Mouse (Mus musculus) kidney, postnatal 10 days (tissue): ENCODE measurements around the gene Aebp1.
A peak's percentile ranks its signal among the peaks of the same experiment; 100 is the strongest.

ENCODE experiments used
- DNase-seq: peaks from one replicate; pipeline ENCODE4 v3.0.0; 2021; ENCODE audit warnings: mixed read lengths

Aebp1 gene

GRCm38 (mm10) chr11:5861678-5862393 lies at the start of gene Aebp1:
Gene Aebp1, plus strand, starts transcription at chr11:5861947.
- peak; percentile 88 for DNase-seq

GRCm38 (mm10) chr11:5813381-5813780 lies 48.4 kb upstream of the Aebp1 start:
- DNase-seq = no peak

DNA sequence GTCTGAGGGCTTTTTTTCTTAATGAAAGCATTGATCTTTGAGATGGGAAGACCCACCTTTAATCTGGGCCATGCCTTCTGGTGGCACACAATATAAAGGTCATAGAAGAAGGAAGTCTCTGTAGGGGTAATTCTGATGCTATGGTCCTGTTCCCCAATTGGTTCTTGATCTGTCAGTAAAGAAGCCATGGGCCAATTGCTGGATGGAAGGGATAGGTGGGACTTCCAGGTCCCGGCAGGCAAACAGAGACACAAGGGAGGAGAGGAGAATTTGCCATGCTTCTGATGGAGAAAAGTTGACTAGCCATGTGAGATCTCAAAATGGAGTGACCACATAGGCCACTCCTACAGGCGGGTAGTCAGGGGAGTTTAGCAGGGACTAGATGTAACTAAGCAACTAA lies 42.5 kb upstream of the Aebp1 start:
- no peak for DNase-seq

GRCm38 (mm10) chr11:5825432-5825831 lies 36.3 kb upstream of the Aebp1 start:
- DNase-seq = no peak

GRCm38 (mm10) chr11:5827931-5828330 lies 33.8 kb upstream of the Aebp1 start:
- no peak for DNase-seq

GRCm38 (mm10) chr11:5828509-5829191 lies 33.1 kb upstream of the Aebp1 start:
- DNase-seq = no peak

- DNase-seq = no peak
These were observed 32.4 kb upstream of the Aebp1 start for GRCm38 (mm10) chr11:5829327-5829726.

DNA sequence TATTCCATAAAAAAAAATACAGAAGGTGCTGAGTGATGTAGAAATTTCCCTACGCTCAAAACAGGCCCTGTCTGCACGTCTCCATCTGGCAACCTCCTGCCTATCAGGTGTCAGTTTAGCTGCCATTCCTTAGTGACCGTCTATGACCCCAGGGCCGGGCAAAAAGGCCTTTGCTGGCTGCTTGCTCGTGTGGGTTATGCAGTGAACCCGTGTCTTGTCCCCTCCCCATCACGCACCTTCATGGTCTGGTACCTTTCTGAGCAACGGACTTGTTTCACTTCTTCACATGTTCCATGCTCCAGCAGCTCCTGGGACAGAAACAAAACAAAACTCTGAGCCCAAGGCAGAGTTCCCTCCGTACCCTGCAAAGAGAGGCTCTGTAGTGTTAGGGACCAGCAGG lies 27.2 kb upstream of the Aebp1 start:
- no peak for DNase-seq

- DNase-seq = no peak
These were observed 26.7 kb upstream of the Aebp1 start for GRCm38 (mm10) chr11:5835057-5835456.

GRCm38 (mm10) chr11:5836126-5836525 lies 25.6 kb upstream of the Aebp1 start:
- DNase-seq = peak; percentile 42

DNA sequence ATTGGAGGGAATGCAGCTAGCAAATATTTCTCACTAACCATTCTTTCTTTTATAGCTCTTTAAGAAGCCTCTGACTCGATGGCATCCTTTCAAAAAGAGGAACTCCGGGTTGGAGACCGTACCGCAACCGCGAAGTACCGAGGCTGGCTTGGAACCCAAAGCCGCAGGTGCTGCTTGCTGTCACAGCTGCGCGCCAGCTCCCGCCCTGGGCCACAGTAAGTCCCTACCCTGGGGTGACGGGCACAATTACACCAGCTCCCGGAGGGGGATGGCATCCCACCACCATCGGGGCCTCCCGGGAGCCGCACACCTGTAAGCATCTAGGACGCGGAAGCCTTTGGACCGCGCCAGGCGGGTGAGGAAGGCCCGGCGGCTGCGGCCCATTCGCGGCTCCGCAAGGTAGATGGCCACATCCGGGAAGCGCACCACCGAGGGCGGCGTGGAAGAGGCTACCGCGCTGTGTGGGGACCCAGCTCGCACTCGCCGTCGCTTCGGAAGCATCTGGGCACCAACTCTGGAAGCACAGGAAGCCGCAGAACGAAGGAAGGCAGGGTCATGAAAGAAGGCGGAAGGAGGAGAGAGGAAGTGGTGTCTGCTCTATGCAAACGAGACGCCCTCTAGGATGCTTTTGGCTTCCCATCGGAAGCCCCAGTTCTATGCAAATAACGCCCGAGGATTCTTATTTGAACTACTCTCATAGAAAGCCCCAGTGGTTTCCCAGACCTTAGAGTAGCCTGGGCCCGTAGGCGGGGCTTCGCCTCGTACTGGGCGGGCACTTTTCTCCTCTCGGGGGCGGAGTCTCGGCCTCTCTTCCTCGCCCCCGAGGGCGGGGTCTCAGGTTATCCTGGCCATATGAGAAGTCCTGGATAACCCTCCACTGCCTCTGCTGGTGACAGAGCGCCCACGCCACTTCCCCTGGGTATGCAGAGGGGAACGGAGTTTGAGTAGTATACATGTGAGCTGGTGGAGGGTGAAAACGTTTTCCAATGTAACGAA lies 24.2 kb upstream of the Aebp1 start, which contains the start of gene Polm:
Polm (minus strand) TSS at position 766 of the 996 bp plus-strand sequence.
- peak; percentile 97 for DNase-seq

GRCm38 (mm10) chr11:5840346-5840745 lies 21.4 kb upstream of the Aebp1 start:
- DNase-seq = no peak

GRCm38 (mm10) chr11:5841751-5842150 lies 20.0 kb upstream of the Aebp1 start:
- DNase-seq = no peak

- DNase-seq = no peak
These were observed 18.6 kb upstream of the Aebp1 start for GRCm38 (mm10) chr11:5843131-5843530.

DNA sequence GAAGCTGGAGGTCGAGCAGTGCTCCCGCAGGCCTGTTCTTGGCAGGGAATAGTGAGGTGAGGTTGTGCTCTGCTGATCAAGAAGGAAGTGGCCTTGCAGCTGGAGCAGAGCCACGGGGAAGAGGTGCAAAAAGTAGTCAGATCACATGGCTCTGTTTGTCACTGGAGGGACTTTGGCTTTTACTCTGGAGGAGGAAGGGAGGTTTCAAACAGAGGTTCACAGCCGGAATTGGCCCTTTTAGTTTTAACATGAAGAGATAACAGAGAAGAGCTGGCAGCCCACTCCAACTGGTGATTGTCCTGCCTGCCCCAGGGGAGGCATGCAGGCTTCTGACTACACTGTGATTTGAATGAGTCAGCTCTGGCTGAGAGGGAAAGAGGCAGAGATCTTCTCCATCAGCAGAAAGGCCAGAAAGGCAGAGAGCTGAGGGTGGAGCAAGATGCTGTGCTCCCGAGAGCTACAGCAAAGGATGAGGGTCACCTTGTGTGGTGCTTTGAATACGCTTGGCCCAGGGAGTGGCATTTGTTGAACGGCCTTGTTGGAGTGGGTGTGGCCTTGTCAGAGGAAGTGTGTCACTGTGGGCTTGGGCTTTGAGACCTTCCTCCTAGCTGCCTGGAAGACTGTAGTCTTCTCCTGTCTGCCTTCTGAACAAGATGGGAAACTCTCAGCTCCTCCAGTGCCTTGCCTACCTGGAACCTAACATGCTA lies 15.0 kb upstream of the Aebp1 start:
- peak; percentile 82 for DNase-seq

DNA sequence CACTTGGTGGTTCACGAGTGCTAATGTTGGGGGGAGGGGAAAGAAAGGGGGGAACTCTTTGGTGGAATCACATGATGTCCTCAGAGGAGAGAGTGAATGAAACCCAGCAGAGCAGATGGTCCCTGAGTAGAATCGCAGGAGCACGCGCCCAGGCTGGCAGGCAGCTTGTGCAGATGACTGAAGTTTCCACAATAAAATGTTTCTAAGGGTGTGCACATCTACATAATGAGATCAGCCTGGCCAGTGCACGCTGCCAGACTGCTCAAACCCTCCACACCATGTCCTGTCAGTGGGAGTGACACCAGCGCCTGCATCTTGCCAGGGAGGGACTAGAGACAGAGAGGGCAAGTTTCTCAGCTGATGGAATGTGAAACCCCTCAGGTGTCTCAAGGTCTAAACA lies 13.0 kb upstream of the Aebp1 start:
- no peak for DNase-seq

DNA sequence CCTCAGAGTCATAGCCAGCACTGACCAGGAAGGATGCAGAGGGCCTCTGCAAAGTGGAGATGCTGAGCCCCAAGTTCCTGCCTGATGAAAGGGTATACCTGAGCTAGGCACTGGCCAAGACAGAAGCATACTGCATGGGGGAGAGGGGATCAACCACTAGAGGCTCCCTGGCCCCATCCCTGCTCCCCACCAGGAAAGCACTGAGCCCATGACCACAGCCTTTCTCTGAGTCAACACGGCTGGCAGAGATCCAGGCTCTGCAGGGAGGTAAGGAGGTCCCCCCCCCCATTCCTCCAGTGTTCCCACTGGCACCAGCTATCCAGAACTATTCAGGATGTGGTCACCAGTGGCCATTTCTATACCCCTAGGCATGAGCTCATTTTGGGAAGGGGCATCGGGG lies 12.4 kb upstream of the Aebp1 start:
- DNase-seq = peak; percentile 43

DNA sequence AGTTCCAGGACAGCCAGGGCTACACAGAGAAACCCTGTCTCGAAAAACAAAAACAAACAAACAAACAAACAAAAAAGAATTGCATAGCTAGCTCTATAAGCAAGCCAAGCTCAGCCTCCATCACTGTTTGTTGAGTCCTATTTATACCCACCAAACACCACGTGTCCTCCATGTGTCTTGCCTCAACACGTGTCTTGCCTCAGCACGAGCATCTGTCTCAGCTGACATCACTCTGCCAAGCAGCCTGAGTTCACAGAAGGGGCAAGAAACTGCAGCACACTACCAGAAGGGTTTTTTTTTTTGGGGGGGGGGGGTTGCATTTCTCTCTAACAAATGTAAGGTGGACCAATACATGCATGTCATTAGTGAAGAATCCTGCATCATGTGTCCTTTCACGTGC lies 11.3 kb upstream of the Aebp1 start:
- DNase-seq = no peak

GRCm38 (mm10) chr11:5851021-5851736 lies 10.6 kb upstream of the Aebp1 start:
- no peak for DNase-seq

DNA sequence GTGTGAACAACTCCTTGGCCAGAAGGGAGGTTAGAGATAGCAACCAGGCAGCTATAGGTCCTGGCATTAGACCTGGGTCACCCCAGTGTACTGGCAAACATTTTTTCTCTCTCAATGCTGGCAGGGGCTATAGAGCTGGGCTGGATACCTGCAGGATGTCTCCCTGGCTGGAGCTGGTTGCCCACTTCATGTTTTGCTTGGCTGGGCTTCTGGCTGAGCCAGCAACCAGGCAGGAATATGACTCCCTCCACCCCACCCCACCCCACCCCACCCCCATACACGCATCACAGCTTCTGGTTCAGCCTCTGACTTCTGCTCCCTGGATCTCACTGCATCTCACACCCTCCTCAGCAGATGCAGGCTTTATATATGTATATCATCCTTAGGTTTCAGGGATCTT lies 9.4 kb upstream of the Aebp1 start:
- DNase-seq = peak; percentile 44

GRCm38 (mm10) chr11:5855481-5855880 lies 6.3 kb upstream of the Aebp1 start:
- DNase-seq = no peak

DNA sequence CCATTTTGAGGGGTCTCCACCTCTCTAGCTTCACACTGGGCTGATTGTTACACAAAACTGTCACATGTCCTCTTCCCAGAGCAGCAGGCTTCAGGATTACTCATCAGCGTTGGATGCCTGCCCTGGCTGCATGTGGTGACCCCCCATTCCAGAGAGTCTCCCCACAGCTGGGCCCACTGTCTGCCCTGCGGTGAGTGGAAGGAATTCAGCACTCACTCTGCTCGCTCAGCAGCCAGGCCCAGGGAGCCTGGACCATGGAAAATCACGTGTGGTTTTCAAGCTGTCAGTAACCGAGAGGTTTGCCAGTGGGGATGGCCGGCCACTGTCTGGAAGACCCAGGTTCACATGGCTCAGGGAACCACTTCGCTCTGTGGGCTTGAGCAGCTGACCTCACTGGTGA lies 5.8 kb upstream of the Aebp1 start:
- DNase-seq = peak; percentile 74
